Mouse (Mus musculus) midbrain, embryonic 14.5 days (tissue): ENCODE results near the gene Ebf1. TPM values are rescaled to one million over a fixed set of nuclear protein-coding genes. Genes with fewer than 3 reads are reported as not detected.

Experiments
- ATAC-seq: fragments of 200-750 bp; cut with Nextera tagmentation; 2 replicates; pipeline ENCODE4 v1.8.0; 2017; ENCODE audit warnings: moderate number of reproducible peaks, moderate library complexity; ENCODE audit not compliant: low FRiP score, low TSS enrichment
- DNase-seq: peaks from one replicate; pipeline ENCODE4 v3.0.0-alpha.2; 2015
- H3K27ac ChIP-seq: fragments of 300-500 bp; sonication (generic); replicated peaks from 2 replicates; pipeline ENCODE4 v1.5.1; 2014; ENCODE audit warnings: mild to moderate bottlenecking, low read depth, low read length, moderate library complexity
- H3K27me3 ChIP-seq: fragments of 300-500 bp; sonication (generic); 2 replicates; pipeline ENCODE4 v1.6.1; 2014; ENCODE audit warnings: low read length, control low read depth, mixed read lengths; ENCODE audit not compliant: control insufficient read depth, insufficient read depth
- H3K36me3 ChIP-seq: fragments of 300-500 bp; sonication (generic); 2 replicates; pipeline ENCODE4 v1.6.1; 2014; ENCODE audit warnings: low read length, control low read depth; ENCODE audit not compliant: control insufficient read depth, insufficient read depth
- H3K4me1 ChIP-seq: fragments of 300-500 bp; sonication (generic); 2 replicates; pipeline ENCODE4 v1.6.1; 2014; ENCODE audit warnings: mild to moderate bottlenecking, antibody characterized with exemption, low read length, control low read depth; ENCODE audit not compliant: control insufficient read depth, insufficient read depth
- H3K4me2 ChIP-seq: fragments of 300-500 bp; sonication (generic); 2 replicates; pipeline ENCODE4 v1.6.1; 2014; ENCODE audit warnings: mild to moderate bottlenecking, low read length, moderate library complexity
- H3K4me3 ChIP-seq: fragments of 300-500 bp; sonication (generic); replicated peaks from 2 replicates; pipeline ENCODE4 v1.5.1; 2014; ENCODE audit warnings: low read depth, low read length
- H3K9ac ChIP-seq: fragments of 300-500 bp; sonication (generic); replicated peaks from 2 replicates; pipeline ENCODE4 v1.6.1; 2014; ENCODE audit warnings: mild to moderate bottlenecking, low read length, moderate library complexity
- H3K9me3 ChIP-seq: fragments of 300-500 bp; sonication (generic); 2 replicates; pipeline ENCODE4 v1.6.1; 2016; ENCODE audit warnings: low read length, control low read depth, mixed read lengths; ENCODE audit not compliant: control insufficient read depth
- WGBS: fragments of 180-500 bp; shearing (Covaris S2); extraction: QIAGEN DNeasy Blood & Tissue Kit; methylation state at CpG from one replicate; pipeline ENCODE4 v1.1.7; 2014; 5-methylcytosine and 5-hydroxymethylcytosine counted together
- polyA plus RNA-seq: library from polyadenylated mRNA; unstranded; fragments of >200 nt; fragmentation: Nextera tagmentation; extraction: Ambion mirVana; gene quantifications from 2 replicates; pipeline ENCODE4 v1.2.1, GENCODE M21; 2014

Gene Ebf1
- polyA plus RNA-seq, 1 experiment from 2014 or later, result 112 TPM

GRCm38 (mm10) chr11:44685911-44686361 is 68.8 kb downstream of the Ebf1 start:
- Histone ChIP-seq H3K9ac (no peak overlapping the region), H3K27me3 (no peaks in the 10 kb centered on the region), H3K4me2 (no peak overlapping the region), H3K4me3 (no peak overlapping the region), H3K4me1 (peaks cover 39% of the 10 kb centered on the region), H3K36me3 (no peaks in the 10 kb centered on the region), H3K9me3 (no peaks in the 10 kb centered on the region), H3K27ac (no peak overlapping the region)
- no peak for DNase-seq
- WGBS, result 39% methylated on average over 21 of the region's 21 CpGs
- no peak for ATAC-seq

GRCm38 (mm10) chr11:44686378-44686777 is 69.3 kb downstream of the Ebf1 start:
- no peak overlapping the region for H3K4me3 ChIP-seq
- 83% methylated on average over 12 of the region's 12 CpGs for WGBS
- H3K36me3 ChIP-seq, result no peaks in the 10 kb centered on the region
- peaks cover 37% of the 10 kb centered on the region for H3K4me1 ChIP-seq
- no peak overlapping the region for H3K27ac ChIP-seq
- ATAC-seq (no peak), DNase-seq (no peak)
- no peaks in the 10 kb centered on the region for H3K27me3 ChIP-seq
- H3K4me2 ChIP-seq, result no peak overlapping the region
- H3K9me3 ChIP-seq, result no peaks in the 10 kb centered on the region
- no peak overlapping the region for H3K9ac ChIP-seq

- Histone ChIP-seq H3K4me2 (no peak overlapping the region), H3K27ac (no peak overlapping the region), H3K27me3 (no peaks in the 10 kb centered on the region), H3K4me3 (no peak overlapping the region), H3K4me1 (peaks cover 26% of the 10 kb centered on the region), H3K36me3 (no peaks in the 10 kb centered on the region), H3K9me3 (no peaks in the 10 kb centered on the region), H3K9ac (no peak overlapping the region)
- DNase-seq (no peak), ATAC-seq (no peak)
- 80% methylated on average over 3 of the region's 3 CpGs for WGBS
These were observed 71.4 kb downstream of the Ebf1 start for GRCm38 (mm10) chr11:44688542-44688941.

DNA sequence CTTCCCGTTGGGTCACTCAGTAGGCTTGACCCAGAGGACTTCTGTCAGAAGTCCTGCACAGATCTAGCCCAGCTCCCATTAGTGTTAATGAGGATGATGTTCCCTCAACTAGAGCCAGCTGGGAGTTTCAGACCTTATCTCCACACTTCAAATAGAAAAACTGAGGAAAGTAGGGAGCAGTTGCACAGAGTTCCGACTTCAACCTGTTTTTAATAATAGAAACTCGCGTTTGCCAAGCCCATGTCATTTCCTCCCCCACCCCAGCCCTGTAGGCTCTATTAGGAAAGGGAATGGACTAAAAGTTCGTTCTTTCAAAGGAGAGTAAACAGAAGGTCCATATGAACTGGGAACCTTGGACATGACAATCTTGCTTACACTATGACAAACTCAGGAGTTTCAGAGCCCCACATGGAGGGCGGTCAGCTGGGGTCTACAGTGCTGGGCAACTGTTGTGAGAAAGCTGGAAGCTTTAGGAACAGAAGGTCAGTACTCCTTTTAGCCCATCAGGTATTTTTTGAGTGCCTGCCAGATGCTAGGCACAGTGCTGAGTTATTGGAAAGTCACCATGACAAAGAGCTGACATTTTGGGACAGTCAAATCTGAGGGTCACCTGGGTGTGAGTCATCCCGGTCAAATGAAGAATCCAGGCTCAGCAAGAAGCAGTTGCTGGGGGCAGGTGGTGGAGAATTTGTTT is 72.6 kb downstream of the Ebf1 start:
- Histone ChIP-seq H3K36me3 (no peaks in the 10 kb centered on the region), H3K4me2 (no peak overlapping the region), H3K27me3 (no peaks in the 10 kb centered on the region), H3K4me3 (no peak overlapping the region), H3K4me1 (peaks cover 17% of the 10 kb centered on the region), H3K27ac (no peak overlapping the region), H3K9ac (no peak overlapping the region), H3K9me3 (no peaks in the 10 kb centered on the region)
- DNase-seq, result no peak
- ATAC-seq, result no peak
- WGBS, result 91% methylated on average over 7 of the region's 7 CpGs

- 82% methylated on average over 5 of the region's 5 CpGs for WGBS
- DNase-seq (no peak), ATAC-seq (no peak)
- Histone ChIP-seq H3K27ac (no peak overlapping the region), H3K36me3 (no peaks in the 10 kb centered on the region), H3K4me1 (peaks cover 13% of the 10 kb centered on the region; the same call in 1 of the 2 replicates), H3K9me3 (no peaks in the 10 kb centered on the region), H3K9ac (no peak overlapping the region), H3K27me3 (no peaks in the 10 kb centered on the region), H3K4me3 (no peak overlapping the region), H3K4me2 (no peak overlapping the region)
These were observed 73.1 kb downstream of the Ebf1 start for GRCm38 (mm10) chr11:44690265-44690572.

- WGBS, result 97% methylated on average over 9 of the region's 9 CpGs
- ATAC-seq, result no peak
- no peak overlapping the region for H3K4me2 ChIP-seq
These were observed 78.3 kb downstream of the Ebf1 start for GRCm38 (mm10) chr11:44695416-44695815.

GRCm38 (mm10) chr11:44696539-44697201 is 79.6 kb downstream of the Ebf1 start:
- ATAC-seq, result peak; percentile 69; the same call in 1 of the 2 replicates

More at GRCm38 (mm10) chr11:44695416-44695815, 78.3 kb downstream of the Ebf1 start:
- Histone ChIP-seq H3K9ac (no peak overlapping the region), H3K4me1 (peaks cover 12% of the 10 kb centered on the region), H3K9me3 (no peaks in the 10 kb centered on the region), H3K4me3 (no peak overlapping the region), H3K36me3 (no peaks in the 10 kb centered on the region), H3K27me3 (no peaks in the 10 kb centered on the region), H3K27ac (no peak overlapping the region)
- DNase-seq, result no peak

DNA sequence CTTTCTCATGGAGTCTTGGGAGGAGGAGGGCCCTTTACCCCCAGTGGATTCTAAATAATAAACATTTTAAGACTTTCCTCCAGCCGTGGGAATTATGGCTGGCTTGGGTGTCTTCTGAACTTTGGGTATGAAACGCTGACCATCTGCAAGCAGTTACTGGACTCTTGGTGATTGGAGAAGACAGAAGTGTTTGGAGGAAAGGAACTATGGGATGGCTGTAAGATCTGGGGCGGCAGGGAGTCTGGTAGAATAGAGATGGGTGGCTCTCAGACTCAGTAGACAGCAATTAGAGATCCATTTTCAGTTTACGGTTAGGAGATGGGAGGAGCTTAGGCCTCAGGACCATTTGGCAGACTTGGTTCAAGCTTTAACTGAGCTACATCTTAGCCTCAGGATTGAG is 83.1 kb downstream of the Ebf1 start:
- Histone ChIP-seq H3K27me3 (no peaks in the 10 kb centered on the region), H3K9me3 (no peaks in the 10 kb centered on the region), H3K4me2 (no peak overlapping the region), H3K4me3 (no peak overlapping the region), H3K27ac (no peak overlapping the region), H3K9ac (no peak overlapping the region), H3K36me3 (no peaks in the 10 kb centered on the region), H3K4me1 (peaks cover 20% of the 10 kb centered on the region)
- ATAC-seq (no peak), DNase-seq (no peak)
- 92% methylated on average over 4 of the region's 4 CpGs for WGBS

More at GRCm38 (mm10) chr11:44696539-44697201, 79.6 kb downstream of the Ebf1 start:
- Histone ChIP-seq H3K4me2 (peak overlapping the region; percentile 31), H3K4me3 (no peak overlapping the region), H3K4me1 (peaks cover 19% of the 10 kb centered on the region), H3K27me3 (no peaks in the 10 kb centered on the region), H3K9ac (no peak overlapping the region), H3K36me3 (no peaks in the 10 kb centered on the region), H3K27ac (peak overlapping the region; percentile 10; the same call in 1 of the 2 replicates), H3K9me3 (no peaks in the 10 kb centered on the region)
- peak; percentile 69 for DNase-seq
- 5% methylated on average over 16 of the region's 16 CpGs for WGBS
